Mouse (Mus musculus) kidney, adult 18-20 months (tissue): ENCODE data around the gene Hmg20a.

Source experiments
- DNase-seq: peaks from one replicate; pipeline ENCODE4 v3.0.0; 2021

The Hmg20a gene

GRCm38 (mm10) chr9:56499324-56500067 lies 81.1 kb downstream of the Hmg20a start:
- DNase-seq: no peak

DNA sequence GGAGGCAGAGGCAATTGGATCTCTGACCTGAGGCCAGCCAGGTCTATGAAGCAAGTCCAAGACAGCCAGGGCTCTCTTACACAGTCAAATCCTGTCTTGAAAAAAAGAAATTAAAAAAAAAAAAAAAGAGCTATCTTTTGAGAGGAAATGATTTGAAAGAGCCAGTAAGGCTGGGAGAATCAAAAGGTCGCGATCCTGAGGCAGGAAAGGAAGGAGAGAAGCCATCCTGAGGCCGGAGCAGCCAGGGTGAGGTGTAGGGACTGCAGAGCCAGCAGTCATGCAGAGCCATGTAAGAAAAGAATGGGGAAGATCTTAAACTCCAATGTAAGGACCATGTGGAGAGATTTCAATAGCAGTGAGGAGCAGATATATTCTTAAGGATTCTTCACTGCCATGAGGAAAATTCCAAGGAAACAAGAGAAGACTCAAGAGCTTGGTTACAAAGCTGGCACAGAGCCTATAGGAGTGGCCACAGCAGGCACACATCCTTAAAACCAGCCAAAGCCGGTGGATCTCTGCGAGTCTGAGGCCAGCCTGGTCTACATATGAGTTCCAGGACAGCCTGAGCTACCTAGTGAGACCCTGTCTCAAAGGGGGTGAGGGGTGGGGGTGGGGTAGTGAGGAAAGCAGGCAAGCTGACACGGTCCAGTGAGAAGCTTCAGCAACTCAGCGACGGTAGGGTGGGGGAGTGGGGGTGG lies 82.6 kb downstream of the Hmg20a start:
- no peak for DNase-seq

DNA sequence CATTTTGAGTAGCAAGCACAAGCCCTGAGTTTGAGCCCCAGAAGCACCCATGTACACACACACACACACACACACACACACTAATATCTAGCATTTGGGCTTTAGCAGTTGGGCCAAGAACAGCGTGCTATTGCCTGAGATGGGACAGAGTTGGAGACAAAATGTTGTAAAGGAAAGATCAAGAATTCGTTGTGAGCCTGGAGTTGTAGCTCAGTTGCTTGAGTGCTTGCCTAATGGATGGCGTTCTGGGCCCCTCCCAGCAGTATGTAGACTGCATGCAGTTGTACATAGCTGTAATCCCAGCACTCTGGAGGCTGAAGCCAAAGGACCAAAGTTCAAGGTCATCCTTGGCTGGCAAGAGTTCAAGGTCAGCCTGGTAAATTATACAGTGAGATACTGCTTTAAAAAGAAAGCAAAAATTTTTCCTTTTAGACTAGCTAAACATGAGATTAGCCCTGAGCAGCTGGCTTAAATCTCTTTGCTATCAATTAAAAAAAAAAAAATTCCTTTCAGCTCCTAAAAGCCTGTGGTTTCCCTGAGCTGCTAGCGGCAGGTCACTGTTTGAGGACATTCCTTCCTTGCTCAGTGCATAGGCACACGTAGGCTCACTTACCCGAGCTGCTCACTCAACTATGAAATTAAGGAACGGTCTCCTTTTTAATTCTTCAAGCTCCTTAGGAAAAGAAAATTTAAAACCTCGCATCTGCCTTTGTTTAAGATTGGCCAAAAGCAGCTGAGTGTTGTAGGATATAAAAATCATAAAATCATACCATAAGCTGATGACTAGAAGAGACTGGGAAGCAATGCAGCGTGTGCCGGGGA lies 83.5 kb downstream of the Hmg20a start:
- DNase-seq: peak; percentile 36

DNA sequence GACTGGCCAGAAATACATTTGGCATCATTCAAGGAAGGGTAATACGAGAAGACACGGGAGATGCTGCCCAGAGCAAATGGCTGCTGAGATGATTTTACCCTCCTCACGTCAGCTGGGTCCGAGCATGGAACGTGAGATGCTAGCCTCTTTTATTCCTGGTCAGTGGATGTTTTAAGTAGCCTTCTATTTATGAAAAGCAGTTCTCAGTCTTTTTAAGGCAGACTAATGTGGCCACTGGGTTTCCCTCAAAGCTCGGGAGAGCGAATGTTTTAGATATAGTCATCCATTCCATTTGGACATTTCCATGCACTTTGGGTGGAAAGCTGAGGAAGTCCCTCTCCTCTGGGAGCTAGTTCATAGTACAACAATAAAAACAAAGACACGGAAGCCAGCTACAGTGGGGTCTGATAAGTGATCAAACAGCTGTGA lies 84.1 kb downstream of the Hmg20a start:
- peak; percentile 16 for DNase-seq

DNA sequence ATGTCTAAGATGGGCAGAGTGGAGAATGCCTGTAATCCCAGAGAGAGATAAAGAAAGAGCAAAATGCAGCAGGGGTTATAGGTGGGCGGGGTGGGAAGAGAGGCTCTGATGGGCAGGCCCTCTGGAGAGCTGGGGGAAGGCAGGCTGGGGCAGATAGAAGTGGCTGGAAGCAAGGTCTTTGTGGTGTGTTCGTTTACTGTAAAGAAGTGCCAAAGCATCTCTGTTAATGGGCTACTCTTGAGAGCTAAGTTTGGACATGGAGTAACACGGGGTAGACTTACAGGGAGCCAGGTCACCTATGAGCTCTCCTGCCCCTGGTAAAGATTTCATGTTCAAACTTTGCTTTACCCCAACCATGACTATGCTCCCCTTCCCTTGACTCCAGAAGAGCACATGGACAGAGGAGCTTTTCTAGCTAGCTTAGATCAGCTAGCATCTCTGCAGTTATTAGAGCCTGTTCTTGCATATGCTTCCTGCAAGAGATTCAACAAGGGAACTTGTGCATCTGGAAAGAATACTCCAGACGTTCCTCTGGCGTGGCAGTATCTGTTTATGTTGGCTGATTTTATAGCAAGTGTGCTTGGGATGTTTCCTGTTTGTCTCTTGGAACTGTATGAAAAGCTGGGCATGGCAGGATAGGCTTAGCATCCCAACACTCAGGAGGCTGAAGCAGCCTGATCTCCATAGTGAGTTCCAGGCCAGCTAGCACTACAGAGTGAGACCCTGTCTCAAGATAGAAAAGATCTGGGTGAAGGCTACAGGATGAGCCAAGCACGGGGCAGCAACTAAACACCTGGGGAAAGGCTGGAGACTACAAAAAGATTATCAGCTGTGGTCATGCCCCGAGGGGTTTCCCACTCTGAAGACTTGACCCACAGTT lies 85.5 kb downstream of the Hmg20a start:
- no peak for DNase-seq

DNA sequence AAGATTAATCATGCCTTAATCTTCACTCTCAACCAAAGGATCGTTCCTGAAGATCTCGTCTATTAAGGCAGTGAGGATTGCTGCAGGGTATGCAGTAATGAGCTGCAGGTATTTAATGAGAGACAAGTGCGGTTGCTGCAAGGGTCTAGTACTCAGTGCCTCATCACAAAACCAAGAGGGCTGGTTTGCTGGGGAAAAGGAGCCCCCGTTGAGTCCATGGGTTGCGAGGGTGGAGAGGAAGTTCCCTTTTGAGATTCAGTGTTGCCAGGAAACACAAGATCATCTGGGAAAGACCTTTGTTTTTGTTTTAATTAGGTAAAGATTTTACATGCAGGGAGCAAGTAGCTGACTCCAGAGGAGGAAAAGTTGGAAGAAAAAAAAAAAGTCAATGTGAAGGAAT lies 86.1 kb downstream of the Hmg20a start:
- no peak for DNase-seq

DNA sequence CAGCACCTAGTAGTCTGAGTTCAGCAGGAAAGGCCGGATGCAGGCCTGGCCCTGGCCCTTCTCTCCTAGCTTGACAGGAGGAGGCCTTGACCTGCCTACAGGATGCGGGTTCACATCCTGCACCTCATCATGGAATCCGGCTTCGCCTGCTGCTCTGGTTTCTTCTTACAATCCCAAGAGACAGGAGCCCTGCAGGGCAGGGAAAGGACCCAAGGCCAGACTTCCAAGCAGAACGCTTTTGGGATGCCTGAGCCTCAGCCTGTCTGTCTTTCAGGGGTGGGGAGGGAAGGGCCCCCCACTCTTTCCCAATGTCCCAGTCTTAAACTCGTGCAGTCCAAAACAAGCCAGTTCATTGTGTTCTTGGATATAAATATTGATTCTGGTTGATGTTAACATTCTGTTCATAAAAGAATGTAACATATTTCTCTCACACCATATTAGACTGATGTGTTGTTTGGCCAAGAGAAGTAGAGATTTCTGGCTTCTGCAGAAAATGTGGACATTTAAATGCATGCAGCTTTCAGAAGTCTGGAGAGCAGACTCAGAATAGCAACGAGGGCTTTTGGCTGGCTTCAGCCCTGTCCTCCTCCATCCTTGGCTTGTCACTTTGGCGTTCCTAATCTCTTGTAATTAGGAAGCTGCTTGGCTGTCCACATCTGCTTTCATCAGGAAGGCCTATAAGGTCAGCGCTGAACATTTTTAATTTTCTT lies 86.8 kb downstream of the Hmg20a start:
- peak; percentile 57 for DNase-seq

- peak; percentile 94 for DNase-seq
These were observed 87.7 kb downstream of the Hmg20a start for GRCm38 (mm10) chr9:56505793-56506755.

DNA sequence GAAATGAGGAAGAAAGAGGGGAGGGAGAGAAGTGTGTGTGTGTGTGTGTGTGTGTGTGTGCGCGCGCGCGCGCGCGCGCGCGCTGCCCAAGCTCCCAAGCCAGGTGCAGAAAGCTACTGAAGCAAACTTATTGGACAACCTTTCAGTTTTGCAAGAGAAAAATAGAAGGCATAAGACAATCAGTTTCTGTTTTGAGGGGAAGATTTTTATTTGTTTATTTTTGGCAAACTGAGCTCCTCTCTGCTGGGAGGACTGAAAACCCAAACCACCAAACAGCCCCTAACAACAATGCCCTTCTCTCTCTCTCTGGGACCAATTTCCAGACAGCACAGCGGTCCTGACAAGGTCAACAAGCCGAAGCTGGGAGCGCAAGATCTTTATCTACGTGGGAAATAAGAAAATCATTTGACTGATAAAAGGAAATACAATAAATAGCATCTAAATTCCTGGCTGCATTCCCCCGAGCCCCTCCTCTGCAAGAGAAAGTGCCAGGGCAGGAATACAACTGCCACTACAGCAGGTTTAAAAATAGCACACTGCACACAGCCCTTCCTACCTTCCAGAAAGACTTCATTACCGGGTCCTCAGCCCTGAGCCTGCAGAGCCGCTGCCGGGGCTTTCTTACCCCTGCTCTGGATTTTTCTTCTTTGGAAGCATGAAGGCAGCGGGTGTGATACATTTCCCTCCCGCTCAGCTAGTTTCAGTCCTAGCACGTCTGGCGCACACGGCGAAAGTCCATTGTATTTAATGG lies 88.7 kb downstream of the Hmg20a start:
- DNase-seq: peak; percentile 63

- no peak for DNase-seq
These were observed 89.3 kb downstream of the Hmg20a start for GRCm38 (mm10) chr9:56507682-56508061.

DNA sequence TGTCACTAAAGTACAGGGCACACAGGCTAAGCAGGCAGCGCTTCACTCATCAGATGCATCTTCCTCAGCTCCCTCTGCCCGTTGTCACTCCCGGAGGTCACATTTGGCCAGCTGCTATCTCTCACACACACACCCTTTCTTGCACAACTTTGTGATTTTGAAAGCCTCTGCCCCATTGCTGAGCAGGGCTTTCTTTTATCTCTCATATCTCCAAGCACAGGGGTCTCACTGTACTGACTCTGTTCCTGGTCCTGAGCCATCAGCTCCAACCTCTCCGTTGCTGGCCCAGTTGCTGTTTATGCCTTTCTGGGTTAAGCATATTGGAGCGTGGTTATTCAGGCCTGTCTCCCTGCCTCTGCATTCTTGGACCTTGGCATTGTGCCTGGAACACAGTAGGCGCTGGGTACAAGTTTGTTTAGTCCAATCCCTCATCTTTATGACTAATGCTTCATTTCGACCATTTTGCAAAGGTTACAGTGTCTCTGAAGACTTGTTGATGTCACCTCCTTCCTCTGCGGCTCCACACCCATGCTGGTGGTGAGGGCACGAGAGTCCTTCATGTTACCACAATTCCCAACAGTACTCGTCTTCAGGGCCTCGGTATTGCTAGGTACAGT lies 90.5 kb downstream of the Hmg20a start:
- peak; percentile 60 for DNase-seq

- DNase-seq: no peak
These were observed 91.9 kb downstream of the Hmg20a start for GRCm38 (mm10) chr9:56510281-56510680.

DNA sequence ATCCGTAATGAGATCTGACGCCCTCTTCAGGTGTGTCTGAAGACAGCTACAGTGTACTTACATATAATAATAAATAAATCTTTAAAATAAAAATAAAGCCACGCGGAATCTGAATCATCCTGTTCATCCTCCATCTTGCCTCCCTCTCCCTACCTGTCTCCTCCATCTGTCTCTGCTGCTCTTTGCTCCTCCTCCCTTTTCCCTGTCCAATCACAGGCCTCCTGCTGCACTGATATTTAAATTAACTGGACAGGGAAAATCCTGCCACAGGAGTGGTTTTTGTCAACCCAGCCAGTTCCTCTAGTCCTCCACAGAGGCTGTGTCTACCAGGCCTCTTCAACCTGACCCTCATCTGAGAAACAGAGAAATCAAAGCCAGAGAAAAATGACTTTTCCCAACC lies 94.1 kb downstream of the Hmg20a start:
- DNase-seq: no peak

- DNase-seq: no peak
These were observed 96.7 kb downstream of the Hmg20a start for GRCm38 (mm10) chr9:56515110-56515509.

DNA sequence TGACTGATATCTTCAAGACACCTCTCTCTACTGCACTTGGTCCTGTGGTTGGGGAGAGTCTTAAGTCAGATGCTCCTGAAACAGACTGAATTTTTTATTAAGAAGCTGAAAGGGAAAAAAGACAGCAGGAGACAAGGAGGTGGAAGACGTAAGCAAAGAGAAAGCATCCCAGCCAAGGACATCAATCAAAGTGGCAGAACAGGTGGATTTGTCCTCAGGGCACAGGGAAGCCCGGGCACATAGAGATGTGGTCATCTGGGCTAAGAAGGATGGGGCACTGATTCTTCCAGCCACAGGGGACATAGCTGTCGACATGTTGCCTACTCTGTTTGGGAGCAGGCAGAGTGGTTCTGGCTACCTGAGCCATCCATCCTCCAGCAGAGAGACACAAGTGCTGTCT lies 97.8 kb downstream of the Hmg20a start:
- DNase-seq: no peak

DNA sequence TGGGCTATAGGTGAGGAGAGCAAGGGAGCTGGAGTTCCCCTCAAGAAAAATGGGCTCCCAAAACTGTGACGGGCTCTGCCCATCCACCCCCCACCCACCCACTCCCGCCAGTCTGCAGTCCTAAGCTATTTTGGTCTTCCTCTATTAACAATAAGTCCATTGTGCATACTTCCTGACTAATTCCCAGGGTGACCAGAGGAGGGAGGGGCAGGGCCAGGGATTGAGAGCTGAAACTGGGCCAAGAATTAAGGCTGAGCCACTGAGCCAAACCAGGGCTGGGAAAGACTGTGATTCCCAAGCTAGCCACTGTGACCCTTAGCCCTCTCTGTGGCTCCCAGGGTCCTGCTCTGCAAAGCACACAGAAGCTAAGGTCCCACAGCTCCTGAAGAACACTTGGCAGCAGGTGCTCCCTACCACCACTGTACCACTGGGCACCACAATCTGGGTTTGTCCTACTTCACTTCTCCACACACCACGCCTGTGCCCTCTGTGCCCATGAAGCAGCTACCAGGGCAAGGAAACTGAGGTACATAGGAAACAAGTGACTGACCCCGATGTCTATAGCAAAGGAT lies 98.4 kb downstream of the Hmg20a start:
- no peak for DNase-seq

DNA sequence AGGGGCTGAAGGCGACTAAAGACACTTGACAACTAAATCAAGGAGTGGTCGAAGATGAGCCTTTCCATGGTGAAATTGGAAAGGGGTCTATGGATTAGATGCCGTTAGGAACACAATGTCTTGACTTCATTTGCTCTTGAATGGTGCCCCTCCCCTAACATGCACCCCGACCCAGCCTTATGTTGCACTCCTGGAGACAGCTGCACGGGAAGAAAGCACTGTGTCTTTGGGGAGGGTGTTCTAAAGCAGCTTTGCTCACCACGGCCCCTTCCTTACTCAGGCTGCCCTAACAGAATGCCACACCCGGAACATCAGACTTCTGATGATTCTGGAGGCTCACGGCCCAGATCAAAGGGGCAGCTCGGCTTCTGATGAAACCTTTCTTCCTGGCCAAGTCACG lies 103.9 kb downstream of the Hmg20a start:
- DNase-seq: no peak

DNA sequence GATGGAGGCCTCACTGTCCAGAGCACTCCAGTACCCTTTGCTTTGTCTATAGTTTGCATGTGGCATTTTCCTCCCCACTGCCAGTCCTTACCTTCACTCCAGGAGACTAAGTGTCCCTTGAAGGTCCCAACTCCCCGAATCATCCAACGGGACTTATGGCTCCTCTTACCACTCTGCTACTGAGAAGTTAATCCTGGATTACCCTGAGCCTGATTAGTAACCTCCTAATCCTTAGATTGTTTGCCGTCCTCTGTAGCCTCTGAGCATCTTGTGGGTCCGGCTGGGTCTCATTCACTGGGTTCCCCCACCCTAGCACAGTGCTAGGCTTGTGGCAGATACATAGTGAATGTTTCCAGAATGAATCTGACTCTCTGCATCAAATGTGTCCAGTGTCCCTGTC lies 109.5 kb downstream of the Hmg20a start:
- DNase-seq: no peak

DNA sequence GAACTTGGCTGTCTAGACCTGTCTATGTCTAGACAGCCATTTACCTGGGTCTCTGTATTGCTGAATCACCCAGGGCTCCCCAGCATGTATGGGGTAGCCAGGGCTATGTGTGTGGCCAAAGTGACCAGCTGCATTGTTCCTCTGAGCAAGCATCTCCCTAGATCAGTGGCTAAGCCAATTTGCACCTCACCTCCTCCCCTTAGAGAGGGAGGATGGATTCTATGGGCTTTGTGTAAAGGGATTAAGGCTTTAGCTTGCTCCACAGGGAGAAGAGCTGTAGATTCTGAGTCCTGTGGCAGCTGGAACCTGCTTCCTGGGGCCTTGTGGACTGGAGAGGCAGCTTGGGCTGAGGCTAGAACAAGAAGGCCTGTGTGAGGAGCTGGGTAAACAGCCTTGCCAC lies 113.6 kb downstream of the Hmg20a start:
- DNase-seq: no peak
